Mouse (Mus musculus) spleen, adult 2 months (tissue): ENCODE results near the gene Slc24a5. TPM values are rescaled to one million over a fixed set of nuclear protein-coding genes. Genes with fewer than 3 reads are reported as not detected.

Experiments
- DNase-seq, 2 experiments: peaks; one replicate each; pipeline versions ENCODE4 v3.0.0 to v3.0.0-alpha.2; 2012 to 2021; ENCODE audit warnings: low spot score in 2 of 2, low read depth in 1 of 2
- H3K27ac ChIP-seq: fragments of 200-500 bp; 2 replicates; pipeline ENCODE4 v1.5.1; 2012; ENCODE audit warnings: low read length, inconsistent platforms; ENCODE audit not compliant: insufficient read depth
- H3K27me3 ChIP-seq: fragments of 200-500 bp; 2 replicates; pipeline ENCODE4 v1.6.1; 2012; ENCODE audit warnings: mild to moderate bottlenecking, moderate library complexity, low read length, inconsistent platforms; ENCODE audit not compliant: control insufficient read depth, insufficient read depth
- H3K36me3 ChIP-seq: fragments of 200-500 bp; 2 replicates; pipeline ENCODE4 v1.6.1; 2012; ENCODE audit warnings: mild to moderate bottlenecking, low read length, inconsistent platforms; ENCODE audit not compliant: control insufficient read depth, insufficient read depth
- H3K4me1 ChIP-seq: fragments of 200-500 bp; 2 replicates; pipeline ENCODE4 v1.6.1; 2011; ENCODE audit warnings: inconsistent platforms; ENCODE audit not compliant: control insufficient read depth, insufficient read depth, insufficient read length
- H3K4me3 ChIP-seq: fragments of 200-500 bp; 2 replicates; pipeline ENCODE4 v1.5.1; 2011; ENCODE audit warnings: mild to moderate bottlenecking, inconsistent platforms; ENCODE audit not compliant: insufficient read depth, insufficient read length; ENCODE audit errors: extremely low read depth
- CTCF ChIP-seq: fragments of 200-500 bp; IDR thresholded peaks from 2 replicates; pipeline ENCODE4 v1.5.1; 2011; ENCODE audit warnings: mild to moderate bottlenecking, inconsistent platforms; ENCODE audit not compliant: insufficient read depth, insufficient read length, insufficient replicate concordance; ENCODE audit errors: extremely low read depth
- POLR2A ChIP-seq: fragments of 200-500 bp; IDR thresholded peaks from 2 replicates; pipeline ENCODE4 v1.6.1; 2011; ENCODE audit warnings: low read depth, low read length, inconsistent platforms
- WGBS: fragments of 180-500 bp; shearing (Covaris S2); methylation state at CpG from one replicate; pipeline ENCODE4 v1.1.7; 2018; 5-methylcytosine and 5-hydroxymethylcytosine counted together
- polyA plus RNA-seq: library from polyadenylated mRNA; depleted of rRNA; stranded (reverse); fragments of >200 nt; gene quantifications from 2 replicates; pipeline ENCODE4 v1.2.3, GENCODE M21; 2012

Gene Slc24a5
- polyA plus RNA-seq, 1 experiment, result 2.1 TPM

DNA sequence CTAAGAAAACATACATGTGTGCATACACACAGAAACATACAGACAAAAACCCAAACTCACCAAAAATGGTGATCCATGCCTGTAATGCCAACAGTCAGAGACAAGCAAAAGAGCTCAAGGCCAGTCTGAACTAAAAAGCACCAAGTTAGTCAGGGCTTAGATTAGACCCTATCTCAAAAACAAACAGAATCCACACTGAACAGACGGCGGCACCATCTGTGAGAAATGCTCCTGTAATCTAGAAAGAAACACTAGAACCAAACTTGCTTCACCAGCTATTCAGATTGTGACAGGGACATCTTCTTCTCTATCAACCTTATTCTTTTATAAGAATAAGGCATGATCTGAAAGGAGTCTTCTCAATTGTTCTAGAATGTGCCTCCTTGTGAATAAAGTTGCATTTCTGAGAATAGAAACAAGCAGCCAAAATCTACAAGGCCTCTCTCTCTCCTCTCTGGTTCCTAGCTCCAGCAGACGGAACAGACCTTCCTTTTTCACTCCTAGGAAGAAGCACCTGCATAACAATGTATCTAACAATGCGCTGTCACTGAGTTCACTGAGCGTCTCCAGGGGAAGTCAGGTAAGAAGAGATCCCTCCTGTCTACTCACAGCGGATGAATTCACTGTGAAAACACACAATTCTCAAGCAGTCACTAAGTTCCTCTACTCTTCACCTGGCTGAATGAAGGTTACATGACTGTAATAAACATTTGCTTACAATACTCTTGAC, 51.6 kb downstream of the Slc24a5 start:
- 91% methylated on average over 6 of the region's 6 CpGs for WGBS
- Histone ChIP-seq H3K4me1 (no peaks in the 10 kb centered on the region; the same call in 1 of the 2 replicates), H3K36me3 (no peaks in the 10 kb centered on the region), H3K4me3 (no peak overlapping the region), H3K27ac (no peak overlapping the region), H3K27me3 (no peaks in the 10 kb centered on the region)
- no peak for TF ChIP-seq CTCF
- no peak for DNase-seq

GRCm38 (mm10) chr2:125122288-125122623, 54.3 kb downstream of the Slc24a5 start:
- H3K27ac ChIP-seq, result no peak overlapping the region
- 33% methylated on average over 4 of the region's 4 CpGs for WGBS
- no peaks in the 10 kb centered on the region; the same call in 1 of the 2 replicates for H3K4me1 ChIP-seq
- H3K36me3 ChIP-seq, result no peaks in the 10 kb centered on the region
- no peaks in the 10 kb centered on the region for H3K27me3 ChIP-seq
- H3K4me3 ChIP-seq, result no peak overlapping the region
- TF ChIP-seq CTCF (no peak), POLR2A (no peak)
- no peak for DNase-seq

DNA sequence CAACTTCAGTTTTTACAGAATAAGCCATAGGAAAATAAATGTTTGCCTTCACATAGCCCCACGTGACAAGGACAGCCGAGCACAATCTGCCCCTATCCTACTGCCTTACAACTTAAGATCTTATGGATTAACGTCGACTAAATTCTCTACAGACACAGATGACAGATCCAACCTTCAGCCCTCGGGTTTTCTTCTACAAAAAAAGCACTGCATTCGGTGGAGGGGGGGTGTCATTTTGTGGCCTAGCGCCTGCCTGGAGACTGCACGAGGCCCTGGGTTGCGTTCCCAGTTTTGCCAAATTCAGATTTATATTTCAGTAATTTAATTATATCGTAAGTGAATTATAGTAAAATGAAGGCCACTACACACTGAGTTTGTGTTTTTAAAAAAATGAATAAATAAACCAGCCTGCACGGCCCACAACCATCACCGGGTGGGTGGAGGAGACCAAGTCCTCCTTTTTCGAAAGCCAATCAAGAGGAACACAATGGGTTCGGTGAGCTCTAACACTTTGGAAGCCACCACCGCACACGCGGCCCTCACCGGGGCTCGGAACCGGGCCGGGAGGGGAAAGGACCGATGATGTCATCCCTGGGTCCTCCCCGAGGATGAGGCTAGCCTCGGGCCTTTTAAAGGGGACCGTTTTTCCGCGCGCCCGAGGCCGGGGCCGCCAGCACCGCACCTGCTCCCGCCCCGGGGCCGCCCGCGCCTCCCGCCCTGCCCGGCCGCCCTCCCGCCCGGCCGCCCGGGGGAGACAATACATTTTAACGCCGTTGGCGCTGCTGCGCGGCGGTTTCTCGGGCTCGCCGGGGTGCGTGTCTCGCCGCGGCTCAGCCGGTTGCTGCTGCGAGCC, 54.9 kb downstream of the Slc24a5 start:
- H3K27ac ChIP-seq, result peak overlapping the region; percentile 38; the same call in 1 of the 2 replicates

GRCm38 (mm10) chr2:125123477-125123852, 55.5 kb downstream of the Slc24a5 start, which contains the start of gene Myef2:
TSS of gene Myef2 (minus strand) at chr2:125123661.
- no peaks in the 10 kb centered on the region for H3K36me3 ChIP-seq
- peak within 1 kb of the TSS; percentile 38; the same call in 1 of the 2 replicates for H3K27ac ChIP-seq
- peak; percentile 63 to 79 for DNase-seq
- WGBS, result 1% methylated on average over 47 of the region's 48 CpGs
- H3K4me3 ChIP-seq, result peak within 1 kb of the TSS; percentile 70
- H3K4me1 ChIP-seq, result no peaks in the 10 kb centered on the region; the same call in 1 of the 2 replicates
- no peaks in the 10 kb centered on the region for H3K27me3 ChIP-seq
- no peak for TF ChIP-seq POLR2A
- TF ChIP-seq CTCF, result no peak

More for the DNA sequence above, 54.9 kb downstream of the Slc24a5 start:
- WGBS, result 2% methylated on average over 56 of the region's 59 CpGs
- H3K27me3 ChIP-seq, result no peaks in the 10 kb centered on the region
- TF ChIP-seq CTCF (no peak), POLR2A (no peak)
- H3K36me3 ChIP-seq, result no peaks in the 10 kb centered on the region
- peak overlapping the region; percentile 70 for H3K4me3 ChIP-seq
- peak; percentile 7 to 27 for DNase-seq
- H3K4me1 ChIP-seq, result no peaks in the 10 kb centered on the region; the same call in 1 of the 2 replicates

- Histone ChIP-seq H3K27ac (no peak overlapping the region), H3K4me1 (no peaks in the 10 kb centered on the region; the same call in 1 of the 2 replicates), H3K36me3 (no peaks in the 10 kb centered on the region), H3K27me3 (no peaks in the 10 kb centered on the region), H3K4me3 (no peak overlapping the region)
- TF ChIP-seq CTCF, result no peak
- TF ChIP-seq POLR2A, result no peak
- WGBS, result 42% methylated on average over 4 of the region's 4 CpGs
- no peak for DNase-seq
These were observed 57.9 kb downstream of the Slc24a5 start for GRCm38 (mm10) chr2:125125824-125126223.

- H3K27me3 ChIP-seq, result no peaks in the 10 kb centered on the region
- TF ChIP-seq CTCF (no peak), POLR2A (no peak)
- no peaks in the 10 kb centered on the region for H3K36me3 ChIP-seq
- H3K4me1 ChIP-seq, result no peaks in the 10 kb centered on the region; the same call in 1 of the 2 replicates
- no peak overlapping the region for H3K27ac ChIP-seq
- no peak overlapping the region for H3K4me3 ChIP-seq
- WGBS, result 73% methylated on average over 3 of the region's 3 CpGs
- no peak for DNase-seq
These were observed 58.9 kb downstream of the Slc24a5 start for GRCm38 (mm10) chr2:125126792-125127191.
